Comparison of ENCODE assay signal across 25 mouse cellular contexts in genomic region chr1:86201312-86201711, GRCm38 (mm10).
"Had no signal": no experiment of that assay in that cellular context is flagged by ENCODE, and none has a peak within 500 bp of the region (broad histone marks: within the 10 kb centered on the region; RNA-seq: fewer than 3 reads in every experiment).

No protein-coding gene starts in this region.

- H3K4me1 ChIP-seq: hindbrain, embryonic 13.5 days; hindbrain, embryonic 15.5 days; intestine, embryonic 15.5 days; limb, embryonic 10.5 days; limb, embryonic 12.5 days; liver, embryonic 13.5 days had no signal

- H3K9ac ChIP-seq: heart, embryonic 12.5 days; hindbrain, embryonic 13.5 days; hindbrain, embryonic 15.5 days; intestine, embryonic 15.5 days; limb, embryonic 12.5 days; liver, embryonic 13.5 days had no signal

- H3K27ac ChIP-seq: gastrocnemius, adult 2 months; heart, embryonic 10.5 days; hindbrain, embryonic 13.5 days; hindbrain, embryonic 15.5 days; intestine, embryonic 15.5 days; layer of hippocampus, adult 2 months; left cerebral cortex, adult 2 months; limb, embryonic 10.5 days; limb, embryonic 12.5 days; liver, embryonic 13.5 days had no signal

- H3K27me3 ChIP-seq: heart, embryonic 12.5 days; hindbrain, embryonic 13.5 days; hindbrain, embryonic 15.5 days; intestine, embryonic 15.5 days; limb, embryonic 12.5 days; liver, embryonic 13.5 days had no signal

- DNase-seq: gastrocnemius, adult 2 months; gastrocnemius, postnatal 10 days; gastrocnemius, postnatal 25 days; heart, adult 18-20 months; heart, postnatal 14 days; heart, postnatal 36 days; kidney, adult 18-20 months; kidney, adult 8-10 months; kidney, postnatal 10 days; kidney, postnatal 25 days; kidney, postnatal 4 days; liver; liver, embryonic 13.5 days had no signal

- H3K9me3 ChIP-seq: heart, embryonic 10.5 days; heart, embryonic 12.5 days; hindbrain, embryonic 13.5 days; hindbrain, embryonic 15.5 days; intestine, embryonic 15.5 days; limb, embryonic 10.5 days; limb, embryonic 12.5 days; liver, embryonic 13.5 days had no signal

- ATAC-seq: inflammation-experienced regulatory T-cells, adult 6 months; intestine, embryonic 15.5 days; intestine, postnatal 0 days had no signal

- H3K4me3 ChIP-seq: gastrocnemius, adult 2 months; heart, embryonic 10.5 days; heart, embryonic 12.5 days; hindbrain, embryonic 13.5 days; hindbrain, embryonic 15.5 days; intestine, embryonic 15.5 days; layer of hippocampus, adult 2 months; left cerebral cortex, adult 2 months; limb, embryonic 10.5 days; limb, embryonic 12.5 days; liver, embryonic 13.5 days had no signal

- H3K4me2 ChIP-seq: heart, embryonic 12.5 days; hindbrain, embryonic 13.5 days; hindbrain, embryonic 15.5 days; intestine, embryonic 15.5 days; limb, embryonic 12.5 days; liver, embryonic 11.5 days; liver, embryonic 13.5 days had no signal
